Mouse (Mus musculus) c-Kit-positive CD71-positive TER-119-negative erythroid progenitor cells, embryonic 14.5 days (primary cell): ENCODE measurements at regions not wholly inside any gene's neighbourhood (a gene's known extent, or its start where the extent isn't known, plus 50 kb on each side); places are given as distances from the start of the nearest gene placed in this dataset.

Experiments used
- DNase-seq: peaks from one replicate; pipeline ENCODE4 v3.0.0-alpha.2; 2013; ENCODE audit warnings: low read depth

DNA sequence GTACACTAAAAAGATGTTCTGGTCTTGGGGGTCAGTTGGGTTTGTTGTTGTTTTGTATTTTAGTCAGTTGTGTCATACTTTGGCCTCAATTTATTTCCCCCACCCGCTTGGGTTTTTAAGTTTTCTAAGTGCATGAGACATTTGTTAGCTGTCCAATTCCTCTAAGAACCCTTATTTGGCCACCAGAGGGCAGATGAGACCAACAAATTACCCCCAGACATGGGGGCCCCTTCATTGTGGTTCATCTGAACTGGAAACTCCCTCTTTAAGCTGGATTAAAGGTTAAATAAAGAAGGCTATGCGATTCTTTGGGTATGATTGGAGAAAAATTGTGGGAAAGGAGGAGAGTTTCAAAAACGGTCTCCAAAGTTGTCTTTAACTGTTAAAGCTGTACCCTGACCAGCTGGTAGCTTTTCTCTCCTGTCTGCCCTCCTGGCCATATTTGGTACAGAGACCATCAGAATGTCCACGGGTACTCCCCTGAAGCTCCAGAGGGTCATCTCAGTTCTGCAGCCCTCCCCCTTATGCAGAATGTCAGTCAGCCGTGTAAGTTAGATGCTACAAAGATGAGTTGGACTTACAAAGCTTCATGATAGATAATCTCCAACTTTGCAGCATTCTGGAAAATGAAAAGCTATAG lies 238.6 kb downstream of the Foxa2 start:
- peak; percentile 5 for DNase-seq

DNA sequence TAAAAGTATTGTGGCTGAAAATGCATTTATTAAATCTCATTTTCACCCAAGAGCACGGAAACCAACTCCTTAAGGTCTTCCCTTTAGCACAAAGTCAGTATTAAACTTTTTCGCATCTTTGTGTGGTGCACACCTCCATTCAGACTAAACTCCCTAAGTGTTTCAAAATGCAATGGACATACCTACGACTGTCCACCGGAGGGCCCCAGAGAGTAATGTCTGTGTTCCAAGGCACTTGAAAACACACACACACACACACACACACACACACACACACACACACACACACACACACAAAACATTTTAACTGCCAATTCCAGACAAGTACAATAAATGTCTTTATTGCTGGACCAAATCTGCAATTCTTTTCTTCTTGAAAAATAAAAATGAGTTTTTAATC lies 243.7 kb downstream of the Foxa2 start:
- DNase-seq: peak; percentile 1

DNA sequence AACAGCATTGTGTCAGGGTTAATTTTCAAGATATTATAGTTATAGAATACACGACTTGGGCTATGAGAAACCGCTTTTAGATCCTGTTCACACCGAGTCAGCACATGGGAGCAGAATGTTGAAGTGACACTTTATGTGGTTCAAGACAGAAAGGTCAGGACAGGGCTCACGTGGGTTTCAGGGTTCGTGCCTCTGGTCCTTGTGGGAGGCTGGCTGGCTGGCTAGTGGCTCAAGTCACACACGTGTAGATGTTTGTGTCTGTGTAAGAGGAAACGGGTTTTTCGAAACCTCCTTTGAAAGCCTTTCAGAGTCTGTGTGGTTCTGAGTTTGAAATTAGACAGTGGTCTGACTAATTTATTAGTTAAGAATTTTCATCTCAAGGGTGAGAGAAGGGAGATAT lies 255.3 kb downstream of the Foxa2 start:
- no peak for DNase-seq

DNA sequence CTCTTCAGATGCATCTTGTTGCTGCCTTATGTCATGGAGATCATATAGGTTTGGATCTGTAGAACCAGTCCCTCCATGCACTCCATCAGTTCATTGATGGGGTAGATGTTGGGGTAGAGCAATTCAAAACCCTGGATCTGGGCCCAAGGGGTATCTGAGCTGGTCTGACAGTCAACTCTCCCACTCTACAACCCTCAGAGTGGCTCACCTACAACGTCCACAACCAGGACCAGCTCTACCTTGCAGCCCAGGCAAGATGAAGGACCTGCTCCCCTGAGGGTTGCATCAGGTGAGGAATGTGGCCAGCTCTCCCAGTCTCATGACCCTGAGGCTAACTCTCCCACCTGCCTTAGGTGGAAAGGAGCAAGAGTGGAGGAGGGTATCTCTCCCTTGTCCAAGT lies 256.9 kb downstream of the Foxa2 start:
- DNase-seq: no peak

DNA sequence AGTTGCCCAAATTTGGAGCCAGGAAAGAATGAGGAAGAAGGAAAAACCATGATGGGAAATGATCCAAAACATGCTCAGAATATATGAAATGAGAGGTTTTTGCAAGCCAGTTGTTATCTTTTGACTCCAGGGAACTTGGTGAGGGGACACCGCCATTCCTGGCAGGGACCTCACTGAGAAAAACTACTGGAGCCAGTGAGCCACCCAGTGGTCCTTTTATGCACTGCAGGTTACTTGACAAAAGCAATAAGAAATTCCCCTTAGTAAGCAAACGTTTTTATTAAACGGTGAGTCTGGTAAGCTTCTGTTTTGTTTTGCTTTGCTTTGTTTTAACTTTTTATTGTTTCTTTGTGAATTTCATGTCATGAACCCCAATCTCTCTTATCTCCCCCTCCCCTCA lies 257.5 kb downstream of the Foxa2 start:
- peak; percentile 14 for DNase-seq

DNA sequence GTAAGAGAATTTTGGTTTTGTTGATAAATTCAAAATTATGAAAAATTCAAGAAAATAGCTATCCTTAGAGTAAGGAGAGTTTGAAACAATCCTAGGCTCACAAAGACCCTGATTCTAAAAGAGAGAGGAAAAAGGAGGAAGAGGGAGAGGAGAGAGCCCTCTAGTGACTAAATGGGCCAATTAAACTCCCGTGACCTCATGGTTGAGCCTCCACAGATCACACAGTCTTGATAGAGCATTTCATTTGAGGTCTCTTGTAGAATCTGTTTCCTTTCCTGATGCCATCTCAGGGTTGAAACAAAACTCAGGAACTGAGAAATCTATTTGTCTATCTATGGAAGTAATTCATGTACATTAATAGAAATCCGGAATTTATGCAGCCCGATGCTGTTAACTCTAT lies 258.8 kb downstream of the Foxa2 start:
- DNase-seq: no peak

DNA sequence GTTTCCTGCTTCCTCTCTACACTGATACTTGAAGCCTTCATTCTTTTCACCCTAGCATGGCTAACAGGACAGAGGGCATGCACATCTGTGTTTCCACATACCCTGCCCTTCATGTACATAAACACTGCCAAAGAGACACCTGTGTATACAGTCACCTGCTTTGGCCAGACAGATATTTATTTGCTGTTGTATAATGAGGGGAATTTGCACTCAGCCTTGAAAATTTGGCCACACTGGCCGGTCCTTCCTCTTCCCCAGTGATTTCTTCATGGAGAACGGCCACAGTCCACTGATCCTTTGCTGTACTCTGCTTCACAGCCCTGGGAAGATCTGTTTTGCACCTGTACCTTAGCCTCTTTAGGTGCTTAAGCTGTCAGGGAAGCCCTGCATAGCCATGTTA lies 264.3 kb downstream of the Foxa2 start:
- DNase-seq: no peak

DNA sequence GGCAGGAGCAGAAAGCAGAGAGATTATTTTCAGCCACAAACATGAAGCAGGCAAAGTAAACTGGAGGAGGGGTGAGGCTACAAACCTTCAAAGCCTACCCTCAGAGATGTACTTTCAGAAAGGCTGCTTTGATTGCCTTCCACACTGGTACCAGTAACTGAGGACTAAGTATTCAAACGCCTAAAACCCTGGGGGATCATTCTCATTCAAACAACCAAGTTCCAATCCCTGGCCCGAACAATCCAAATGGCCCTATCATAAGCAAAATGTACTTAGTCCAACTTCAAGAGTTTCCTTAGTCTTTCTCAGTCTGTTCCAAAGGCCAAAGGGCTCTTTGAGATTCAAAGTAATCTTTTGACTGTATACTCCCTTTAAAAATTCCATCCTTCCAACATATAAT lies 270.5 kb downstream of the Foxa2 start:
- no peak for DNase-seq

DNA sequence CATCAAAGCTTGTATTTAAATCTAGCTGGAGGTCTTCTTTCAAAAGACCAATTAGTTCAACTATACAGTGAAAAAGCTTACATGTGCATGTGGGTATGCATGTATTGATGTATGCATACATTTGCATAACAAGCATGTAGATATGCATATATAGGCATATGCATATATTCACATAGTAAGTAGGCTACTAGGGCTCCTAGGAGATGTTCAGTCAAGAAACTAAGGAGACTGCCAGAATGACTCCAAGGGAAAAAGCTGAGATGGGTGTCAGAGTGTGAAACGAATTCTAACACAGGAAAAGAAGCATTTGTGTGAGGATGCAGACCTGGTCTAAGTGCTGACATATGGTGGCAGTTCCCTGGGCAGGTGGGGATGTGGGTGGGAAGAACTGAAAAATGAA lies 274.2 kb downstream of the Foxa2 start:
- DNase-seq: no peak

DNA sequence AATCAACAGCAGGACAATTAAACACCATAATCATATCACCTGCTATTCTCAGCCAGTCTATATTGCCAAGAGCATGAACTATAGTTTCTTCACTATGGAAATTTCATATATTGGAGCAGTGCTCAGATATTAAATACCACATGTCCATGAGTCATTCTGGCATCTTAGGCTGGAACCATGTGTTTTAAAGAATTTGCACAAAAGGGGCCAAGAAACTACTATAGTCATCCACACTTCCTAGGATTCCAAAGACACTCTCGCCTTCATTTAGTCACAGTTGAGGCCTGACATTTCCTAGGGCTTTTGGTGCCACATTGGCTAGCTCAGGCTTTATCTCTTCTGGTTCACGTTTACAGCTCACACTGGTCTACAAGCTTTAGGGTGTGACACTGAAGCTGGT lies 293.7 kb downstream of the Foxa2 start:
- no peak for DNase-seq

DNA sequence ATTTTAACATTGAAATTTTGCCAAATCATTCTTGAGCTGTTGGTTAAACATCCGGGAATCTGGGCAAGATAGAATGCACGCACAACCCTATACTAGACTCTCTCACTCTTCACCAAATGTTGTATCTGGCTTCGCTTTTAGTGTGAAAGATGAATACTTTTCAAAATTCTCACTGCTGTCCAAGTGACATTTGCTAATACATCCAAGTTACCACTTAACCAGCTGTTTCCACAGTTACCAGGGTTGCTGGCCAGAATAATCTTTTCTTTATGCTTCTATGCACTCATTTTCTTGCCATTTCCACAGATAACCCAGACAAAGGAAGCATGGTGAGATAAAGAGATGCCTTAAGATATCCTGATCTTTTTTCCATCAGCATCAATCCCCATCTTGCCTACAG lies 294.9 kb downstream of the Foxa2 start:
- no peak for DNase-seq

DNA sequence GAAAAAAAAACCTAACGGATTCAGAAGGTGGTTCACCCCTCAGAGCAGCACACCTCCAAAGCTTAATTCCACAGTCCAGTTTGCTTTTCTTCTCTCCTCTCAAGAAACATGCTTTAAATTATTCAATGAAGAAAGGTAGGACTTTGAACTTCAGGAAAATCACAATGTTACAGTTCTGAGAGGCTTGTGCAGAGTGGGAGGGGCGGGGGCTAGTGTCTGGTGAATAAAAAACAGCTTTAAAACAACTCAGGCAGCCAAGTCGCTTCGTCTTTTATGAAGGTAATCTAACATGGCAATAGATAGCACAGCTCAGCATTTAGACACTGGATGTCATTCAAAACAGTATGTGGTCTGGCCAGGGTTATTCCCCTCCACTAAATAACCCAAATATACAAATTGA lies 298.8 kb downstream of the Foxa2 start:
- no peak for DNase-seq

DNA sequence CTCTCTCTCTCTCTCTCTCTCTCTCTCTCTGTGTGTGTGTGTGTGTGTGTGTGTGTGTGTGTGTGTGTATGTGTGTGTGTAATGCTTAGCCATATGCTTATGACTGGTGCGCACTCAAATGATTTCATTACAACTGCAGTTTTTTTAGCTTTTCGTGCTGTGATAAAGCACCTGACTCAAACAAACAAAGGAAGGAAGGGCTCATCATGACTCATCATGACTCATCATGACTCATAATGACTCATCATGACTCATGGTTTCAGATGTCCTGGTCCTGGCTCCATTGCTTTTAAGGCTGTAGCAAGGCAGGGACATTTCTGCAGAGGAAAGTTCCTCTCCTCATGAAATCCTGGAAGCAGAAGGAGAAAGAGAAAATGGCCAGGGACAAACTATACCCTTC lies 302.9 kb downstream of the Foxa2 start:
- DNase-seq: no peak

DNA sequence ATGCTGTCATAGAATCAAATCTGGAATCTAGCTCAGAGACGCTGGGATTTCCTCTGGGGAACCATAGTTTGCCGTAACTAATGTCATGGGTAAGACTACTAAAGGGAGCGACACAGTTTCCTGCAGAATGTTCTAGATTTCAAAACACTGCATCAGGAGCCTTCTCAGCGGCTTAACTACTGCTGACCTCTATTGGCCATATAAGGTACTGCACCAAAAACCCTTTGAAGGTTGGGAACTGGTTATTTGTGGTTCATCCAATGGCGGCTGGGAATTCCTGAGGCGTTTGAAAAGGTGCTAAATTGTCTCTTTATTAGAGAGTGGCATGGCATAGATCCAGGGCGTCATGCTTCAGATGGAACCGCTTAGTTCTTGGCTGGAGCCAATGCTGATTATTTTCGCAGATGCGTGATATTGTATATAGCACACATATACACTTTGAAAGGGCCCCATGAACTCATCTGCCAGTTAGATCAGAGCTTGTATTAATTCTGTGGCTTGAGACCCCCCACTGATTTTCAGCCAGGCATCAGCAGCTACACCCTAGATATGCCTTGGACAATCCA lies 308.4 kb downstream of the Foxa2 start:
- peak; percentile 13 for DNase-seq

DNA sequence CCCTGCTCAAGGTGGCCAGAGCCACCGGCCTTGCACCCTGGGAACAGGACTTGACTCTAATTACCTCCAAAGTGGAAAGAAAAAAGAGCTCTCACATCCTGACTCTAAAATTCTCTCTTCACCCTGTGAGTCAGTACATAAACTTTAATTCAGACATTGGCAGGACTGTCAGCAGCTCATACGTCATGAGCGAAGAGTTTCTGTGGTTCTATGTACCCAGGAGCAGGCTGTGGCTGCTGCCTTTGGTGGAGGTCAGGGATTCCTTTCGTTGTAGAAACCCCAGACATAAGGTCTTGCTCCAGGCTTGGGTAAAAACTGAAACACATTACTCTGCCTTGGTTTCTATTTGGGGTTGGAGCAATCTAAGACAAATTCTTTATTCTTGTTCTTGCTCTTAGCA lies 319.4 kb downstream of the Foxa2 start:
- DNase-seq: no peak

DNA sequence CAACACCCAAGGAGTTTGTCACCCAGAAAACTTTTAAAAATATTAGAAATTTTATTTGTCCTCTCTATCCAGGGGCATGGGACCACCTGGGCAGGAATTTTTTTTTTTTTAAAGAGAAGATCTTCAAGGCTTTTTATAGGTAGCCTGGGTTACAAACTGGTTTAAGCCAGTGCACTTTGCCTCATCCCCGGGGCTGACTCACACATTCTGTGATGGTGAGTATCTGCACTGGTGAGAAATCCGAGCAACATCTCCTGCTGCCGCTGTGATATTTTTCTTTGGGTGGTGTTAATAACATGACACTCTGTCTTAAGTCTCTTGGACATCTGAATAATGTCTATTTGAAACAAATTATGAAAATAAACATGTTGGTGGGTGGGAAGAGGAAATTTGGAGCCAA lies 327.8 kb downstream of the Foxa2 start:
- DNase-seq: no peak

DNA sequence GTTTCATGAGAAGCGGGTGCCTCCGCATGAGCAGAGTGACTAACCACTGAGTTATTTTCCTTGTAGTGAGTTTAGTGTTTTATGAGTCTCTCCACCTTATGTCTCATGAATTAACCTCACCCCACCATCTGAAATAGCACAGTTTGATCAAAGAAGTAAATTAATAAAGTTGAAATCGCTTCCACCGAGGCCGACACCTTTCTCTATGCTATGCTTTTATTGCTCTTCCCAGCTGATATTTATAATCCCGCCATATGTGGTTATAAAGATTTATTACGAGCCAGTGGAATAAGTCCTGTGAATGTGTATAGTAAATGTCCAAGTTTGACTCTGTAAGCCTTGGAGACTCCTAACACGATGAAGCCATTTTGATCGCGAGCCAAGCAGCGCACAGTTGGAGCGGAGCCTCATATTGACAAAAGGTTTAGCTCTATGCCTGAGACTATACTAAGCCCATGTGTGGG lies 329.3 kb downstream of the Foxa2 start:
- no peak for DNase-seq

DNA sequence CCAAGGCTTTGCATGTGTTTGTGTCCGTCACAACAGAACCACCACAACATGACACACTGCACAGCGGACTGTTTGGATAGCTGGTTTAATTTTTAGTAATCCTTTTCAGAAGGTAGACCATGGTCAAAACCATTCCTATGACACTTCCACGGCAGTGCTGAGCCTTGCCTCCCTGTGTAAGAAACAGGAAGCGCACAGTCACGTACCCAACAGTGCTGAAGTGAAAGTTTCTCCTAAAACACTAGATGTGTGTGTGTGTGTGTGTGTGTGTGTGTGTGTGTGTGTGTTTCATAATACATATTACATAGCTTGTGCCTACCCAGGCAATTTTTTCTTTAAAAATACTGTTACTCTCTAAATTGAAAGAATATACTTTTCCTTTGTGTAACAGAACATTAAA lies 331.0 kb downstream of the Foxa2 start:
- no peak for DNase-seq

DNA sequence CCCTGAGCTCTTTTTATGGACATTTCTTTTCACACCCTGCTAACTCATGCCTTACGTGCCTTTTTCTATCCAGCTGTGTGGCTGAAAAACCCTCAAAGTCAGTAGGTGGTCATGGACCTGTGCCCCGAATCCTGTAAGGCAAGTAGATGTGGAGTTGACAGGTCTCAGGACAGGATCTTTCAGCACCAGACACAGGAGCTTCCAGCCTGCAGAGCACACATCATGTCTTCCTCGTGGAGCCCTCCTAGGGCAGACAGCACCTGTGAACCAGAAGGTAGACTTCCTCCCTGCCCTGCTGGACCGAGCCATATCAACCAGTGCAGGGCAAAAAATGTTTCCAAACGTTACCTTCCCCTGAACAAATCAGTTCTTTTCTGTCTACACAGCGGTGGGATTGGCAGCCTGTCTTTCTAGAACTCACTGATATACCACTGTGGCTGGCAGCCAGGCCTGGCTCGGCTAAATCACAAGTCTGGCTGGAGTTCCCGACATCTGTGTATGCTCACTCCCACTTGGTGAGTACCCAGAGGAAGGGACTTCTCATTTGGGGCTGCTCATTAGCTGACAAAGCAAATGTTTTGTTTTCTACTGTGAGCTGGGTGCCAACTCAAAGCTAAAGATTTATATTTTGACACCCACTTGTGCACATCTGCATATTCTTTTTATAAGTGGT lies 336.0 kb downstream of the Foxa2 start:
- no peak for DNase-seq

DNA sequence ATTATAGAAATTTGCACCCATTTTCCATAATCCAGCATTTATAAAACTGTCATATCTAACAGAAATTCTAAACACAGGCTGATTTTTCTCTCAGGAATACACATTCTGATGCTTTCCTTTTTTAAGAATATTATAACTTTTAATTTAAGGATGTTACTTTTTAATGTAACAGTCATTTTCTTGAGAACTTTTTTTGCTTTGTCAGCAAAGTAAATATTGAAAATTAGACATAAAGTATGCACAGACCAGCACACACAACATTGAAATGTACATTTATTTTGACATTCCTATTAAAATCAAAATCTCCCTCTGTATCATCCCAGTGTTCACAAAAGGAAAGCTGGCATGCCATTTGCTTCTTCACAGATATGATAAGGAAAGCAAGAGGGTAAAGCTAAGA lies 337.0 kb downstream of the Foxa2 start:
- DNase-seq: no peak

DNA sequence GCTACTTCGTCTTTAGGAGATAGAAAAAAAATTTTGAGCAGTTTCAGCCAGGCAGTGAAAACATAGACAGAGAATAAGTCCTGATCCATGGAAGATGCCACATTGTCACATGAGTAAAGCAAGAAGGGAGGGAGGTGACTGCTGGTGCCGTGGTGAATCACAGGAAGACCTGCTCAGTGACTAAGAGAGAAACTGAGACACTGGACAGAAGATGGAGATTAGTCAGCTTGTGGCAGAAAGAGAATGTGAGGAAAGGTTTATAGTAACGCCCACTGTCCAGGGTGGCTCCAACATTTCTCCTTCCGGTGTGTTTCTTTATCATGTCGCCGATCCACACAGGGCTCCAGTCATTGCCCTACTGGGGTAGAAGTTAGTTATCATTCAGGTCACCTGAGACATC lies 339.6 kb downstream of the Foxa2 start:
- no peak for DNase-seq

DNA sequence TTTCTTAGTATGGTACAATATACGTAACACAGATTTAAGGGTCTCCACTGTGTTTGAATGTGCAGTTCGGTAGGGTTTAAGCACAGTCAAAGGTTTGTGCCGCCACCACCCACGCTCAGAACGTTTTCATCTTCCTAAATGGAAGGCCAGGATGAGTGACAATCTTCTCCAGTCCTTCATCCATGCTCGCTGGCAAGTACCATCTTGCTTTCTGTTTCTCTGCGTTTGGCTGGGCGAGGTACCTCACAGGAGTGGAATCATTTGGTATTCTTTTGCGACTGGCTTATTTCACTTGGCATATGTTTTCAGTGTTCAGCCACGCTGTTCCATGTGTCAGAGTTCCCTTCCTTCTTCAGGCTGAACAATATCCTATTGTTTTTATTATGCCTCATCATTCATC lies 342.3 kb downstream of the Pax1 start:
- DNase-seq: no peak

DNA sequence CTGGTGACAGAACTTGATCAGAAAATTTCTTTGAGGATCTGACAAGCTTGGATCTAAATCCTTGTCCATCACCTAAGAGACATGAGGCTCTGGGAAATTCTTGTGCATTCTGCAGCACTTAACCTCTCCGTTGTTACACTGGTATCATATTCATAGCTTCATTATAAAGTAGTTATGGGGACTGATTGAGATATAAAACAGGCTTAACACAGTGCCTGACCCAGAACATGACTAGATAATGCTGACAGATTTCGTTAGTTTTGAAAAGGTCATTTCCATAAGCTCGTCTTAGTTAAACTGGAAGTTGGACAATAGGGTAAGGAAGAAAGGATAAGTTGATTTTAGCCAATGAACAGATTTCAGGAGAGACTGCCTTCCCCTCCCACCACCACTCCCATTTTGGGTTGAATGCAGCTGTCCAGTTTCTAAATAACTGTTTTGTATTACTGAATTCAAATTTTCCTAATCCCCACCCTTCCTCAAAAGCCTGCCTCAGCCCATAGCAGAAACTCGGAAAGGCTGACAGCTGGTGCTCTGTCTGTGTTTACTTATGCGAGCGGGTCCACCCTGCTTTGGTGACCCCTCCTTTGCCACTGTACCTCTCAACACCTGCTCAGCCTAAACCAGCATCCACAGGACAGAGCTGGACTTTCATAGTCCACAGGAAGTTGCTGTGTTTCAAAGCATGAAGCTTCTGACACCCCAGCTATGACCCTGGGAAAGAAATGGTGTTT lies 340.8 kb downstream of the Pax1 start:
- no peak for DNase-seq
